Mouse (Mus musculus): ENCODE data around the gene Dach2.
"Not testable (repeated sequence)": the region's sequence is repeated elsewhere in the genome, so short reads cannot be mapped to it uniquely, and the experiment has no call there.

Gene Dach2

GRCm38 (mm10) chrX:113297404-113297803 lies at the start of gene Dach2:
Dach2 (plus strand) TSS chrX:113297510.
- DNase-seq (ENCODE audit: low spot score), result peak; percentile 34

GRCm38 (mm10) chrX:113252427-113252826 lies 44.9 kb upstream of the Dach2 start:
- DNase-seq (ENCODE audit: low spot score), result not testable (repeated sequence)

DNA sequence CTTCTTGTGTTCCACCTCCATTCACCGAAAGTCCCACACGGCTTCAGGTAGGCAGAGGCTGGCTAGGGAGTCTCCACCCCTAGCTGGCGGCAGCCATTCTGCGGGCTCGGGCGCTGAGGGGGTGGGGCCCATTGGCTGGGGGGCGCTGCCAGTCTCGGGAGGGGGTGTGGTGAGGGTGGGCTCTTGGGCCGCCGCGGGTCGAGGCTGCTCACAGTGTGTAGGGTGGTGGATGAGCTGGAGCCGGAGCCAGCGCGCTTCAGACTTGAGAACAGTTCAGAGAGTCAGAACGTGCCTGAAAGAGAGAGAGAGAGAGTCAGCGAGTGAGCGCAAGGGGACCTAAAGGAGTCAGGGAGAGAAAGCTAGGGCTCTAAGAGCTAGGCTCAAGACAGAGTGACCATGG lies 721 bp downstream of the Dach2 start:
- peak; percentile 78 for DNase-seq (ENCODE audit: low spot score)

DNA sequence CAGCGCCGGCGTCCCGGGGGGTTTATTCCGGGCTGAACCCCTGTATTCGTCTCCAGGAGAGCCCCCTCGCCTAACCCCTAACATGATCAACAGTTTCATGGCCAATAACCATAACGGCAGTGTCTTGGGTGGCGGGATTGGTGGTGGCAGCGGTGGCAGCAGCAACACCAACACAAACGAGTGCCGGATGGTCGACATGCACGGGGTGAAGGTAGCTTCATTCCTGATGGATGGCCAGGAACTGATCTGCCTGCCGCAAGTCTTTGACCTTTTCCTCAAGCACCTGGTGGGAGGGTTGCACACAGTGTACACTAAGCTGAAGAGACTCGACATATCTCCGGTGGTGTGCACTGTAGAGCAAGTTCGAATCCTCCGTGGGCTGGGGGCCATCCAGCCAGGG lies 1.2 kb downstream of the Dach2 start:
- peak; percentile 40 for DNase-seq (ENCODE audit: low spot score)

DNA sequence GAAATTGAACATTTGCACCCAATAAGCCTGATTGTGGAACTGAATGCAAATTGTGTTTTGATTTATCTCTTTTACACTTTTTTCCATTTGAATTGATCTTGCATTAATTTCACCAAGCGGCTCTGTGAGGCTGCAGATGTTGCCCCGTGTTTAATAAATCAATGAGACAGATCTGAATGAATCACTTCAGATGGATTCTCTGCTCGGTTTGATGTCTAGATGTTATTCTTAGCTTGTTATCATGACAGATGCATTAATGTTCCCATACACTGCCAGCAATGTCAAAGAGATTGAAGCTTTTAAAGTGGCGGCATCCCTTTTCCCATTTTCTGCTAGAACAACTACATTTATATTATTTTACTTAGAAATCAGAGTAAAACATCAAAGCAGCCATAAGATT lies 7.0 kb downstream of the Dach2 start:
- no peak for DNase-seq (ENCODE audit: low spot score)

DNA sequence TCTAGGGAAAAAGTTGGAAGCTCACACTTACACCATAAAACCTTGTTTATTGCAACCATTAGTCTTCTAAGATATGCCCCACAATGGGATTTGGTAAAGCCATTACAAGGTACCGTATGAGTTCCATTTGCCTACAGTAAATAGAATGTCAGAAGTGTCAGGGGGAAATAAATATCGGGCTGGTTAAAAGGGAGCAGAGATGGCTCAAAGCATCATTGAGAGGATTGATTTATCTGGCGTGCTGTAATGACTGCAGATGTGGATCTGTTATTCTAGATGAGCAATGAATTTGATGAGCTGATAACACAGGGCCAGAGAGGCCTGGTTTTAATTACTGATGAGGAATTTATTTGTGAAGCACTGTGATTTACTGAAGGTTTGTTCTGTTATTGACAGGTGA lies 40.8 kb downstream of the Dach2 start:
- DNase-seq (ENCODE audit: low spot score), result no peak

DNA sequence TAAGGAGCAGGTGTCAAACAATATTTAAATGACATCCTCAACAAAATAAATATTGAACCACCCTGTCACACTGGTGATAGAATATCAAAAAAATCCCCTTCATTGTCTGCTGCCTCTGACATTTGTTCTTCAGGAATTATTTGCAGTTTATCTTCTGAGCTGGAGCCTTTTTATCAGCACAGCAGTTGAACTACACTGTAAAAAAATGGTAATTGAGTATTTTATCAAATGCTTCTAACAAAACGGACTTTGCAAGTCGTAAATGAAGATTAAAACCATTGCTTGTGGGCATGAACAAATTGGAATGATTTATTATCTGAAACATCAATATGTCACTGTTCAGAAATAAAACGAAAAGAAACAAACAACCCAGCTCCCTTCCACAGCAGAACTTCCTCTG lies 97.1 kb downstream of the Dach2 start:
- no peak for DNase-seq (ENCODE audit: low spot score)

- no peak for DNase-seq (ENCODE audit: low spot score)
These were observed 111.4 kb downstream of the Dach2 start for GRCm38 (mm10) chrX:113408756-113409155.

DNA sequence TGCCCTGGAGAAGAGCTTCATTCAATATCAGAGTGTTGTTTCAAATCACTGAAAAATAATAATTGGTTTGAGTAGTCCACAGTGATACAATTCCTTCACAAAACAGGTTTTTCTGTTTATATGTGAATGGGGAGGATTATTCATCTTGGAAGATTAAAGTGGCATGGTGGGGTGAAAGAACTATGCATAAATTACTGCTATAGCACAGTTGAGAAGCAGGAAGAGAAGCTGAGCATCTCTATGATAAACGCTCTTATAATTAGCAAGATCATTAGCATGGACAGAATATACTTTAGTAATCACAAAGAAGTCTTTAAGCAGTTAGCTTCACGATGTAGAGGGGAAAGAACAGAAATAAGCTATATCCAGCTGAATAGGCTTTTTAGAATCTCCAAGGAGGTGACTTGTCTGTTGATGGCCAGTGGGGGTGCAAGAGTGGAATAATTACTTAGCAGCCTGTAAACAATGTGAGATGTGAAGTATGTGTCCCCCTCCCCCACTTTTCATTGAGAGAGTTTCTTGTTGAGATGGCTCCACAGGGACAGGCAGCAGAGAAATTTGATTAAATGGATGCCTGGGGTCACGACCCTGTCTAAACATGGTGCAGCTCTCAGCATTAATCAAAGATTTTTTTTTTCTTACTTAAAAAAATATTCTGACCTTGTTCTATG lies 124.3 kb downstream of the Dach2 start:
- DNase-seq (ENCODE audit: low spot score), result peak; percentile 72

DNA sequence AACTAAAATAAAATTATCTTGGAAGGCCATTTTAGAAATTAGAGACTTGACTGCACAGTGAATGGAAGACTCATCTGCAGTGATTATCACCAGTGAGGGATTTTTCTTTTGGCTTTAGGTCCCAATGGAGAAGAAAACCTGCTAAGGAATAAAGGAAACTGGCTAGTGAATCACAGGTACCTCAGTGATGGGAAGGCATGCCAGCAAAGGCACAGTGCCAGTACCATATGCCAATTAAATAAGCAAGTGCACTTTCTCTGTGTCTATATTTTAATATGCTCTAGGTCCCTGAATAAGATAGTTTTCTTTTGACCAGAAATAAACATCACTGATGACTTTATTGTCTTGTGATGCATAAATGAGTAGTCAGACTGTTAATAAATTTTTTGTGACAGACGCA lies 184.8 kb downstream of the Dach2 start:
- DNase-seq (ENCODE audit: low spot score), result no peak

DNA sequence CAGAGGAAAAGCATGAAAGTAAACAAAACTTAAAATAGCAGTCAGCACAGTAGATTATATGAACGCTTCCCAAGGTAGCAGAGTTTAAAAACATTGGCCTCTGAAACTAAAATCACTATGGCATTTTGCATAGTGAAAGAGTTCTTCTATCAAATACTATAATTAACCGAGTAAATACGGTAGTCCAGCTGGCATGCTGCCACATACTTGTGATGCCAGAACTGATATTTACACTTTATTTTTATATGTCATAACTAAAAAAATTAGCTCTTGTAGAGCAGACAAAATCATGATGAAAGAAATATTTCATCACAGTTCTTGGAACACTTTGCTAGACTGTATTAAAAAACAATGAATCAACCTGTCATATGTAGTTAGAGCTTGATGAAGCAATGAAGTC lies 247.8 kb downstream of the Dach2 start:
- no peak for DNase-seq (ENCODE audit: low spot score)

DNA sequence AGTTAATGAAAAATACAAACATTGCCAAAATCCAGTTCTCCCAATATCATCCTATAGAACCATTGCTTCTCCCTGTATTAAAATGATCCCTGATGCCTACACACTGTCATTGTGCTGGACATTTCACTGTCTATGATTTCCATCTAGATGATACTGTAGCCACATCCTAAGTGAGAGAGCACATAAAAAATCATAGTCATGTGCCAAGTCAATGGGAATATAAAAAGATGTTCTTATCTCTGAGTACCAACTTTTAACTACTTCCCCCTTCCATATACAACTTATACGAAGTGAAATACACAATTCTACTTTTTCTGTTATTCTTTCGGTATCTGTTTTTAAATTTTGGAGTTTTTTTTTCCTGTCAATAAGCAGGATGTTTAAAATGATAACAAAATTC lies 266.6 kb downstream of the Dach2 start:
- no peak for DNase-seq (ENCODE audit: low spot score)

DNA sequence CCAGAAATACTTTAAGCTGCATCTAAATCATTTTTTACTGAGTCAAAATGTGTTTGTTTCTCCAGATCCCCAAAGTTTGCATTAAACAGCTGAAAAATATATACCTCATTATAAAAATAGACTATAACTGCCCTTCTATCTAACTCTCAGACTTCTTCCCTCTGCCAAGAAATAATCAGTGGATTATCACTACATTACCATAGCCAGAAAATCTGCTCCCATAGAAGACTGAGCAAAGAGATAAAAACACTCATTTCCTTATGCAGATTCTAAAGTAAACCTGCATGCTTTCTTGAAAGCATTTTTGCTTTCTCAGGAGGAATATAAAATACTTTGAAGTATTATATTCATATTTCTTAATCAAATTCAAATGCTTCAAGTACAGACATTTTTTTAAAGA lies 368.8 kb downstream of the Dach2 start:
- DNase-seq (ENCODE audit: low spot score), result no peak

GRCm38 (mm10) chrX:113687163-113687562 lies 389.9 kb downstream of the Dach2 start:
- no peak for DNase-seq (ENCODE audit: low spot score)

GRCm38 (mm10) chrX:113712363-113712762 lies 415.1 kb downstream of the Dach2 start:
- no peak for DNase-seq (ENCODE audit: low spot score)

GRCm38 (mm10) chrX:113724124-113724523 lies 426.8 kb downstream of the Dach2 start:
- no peak for DNase-seq (ENCODE audit: low spot score)

DNA sequence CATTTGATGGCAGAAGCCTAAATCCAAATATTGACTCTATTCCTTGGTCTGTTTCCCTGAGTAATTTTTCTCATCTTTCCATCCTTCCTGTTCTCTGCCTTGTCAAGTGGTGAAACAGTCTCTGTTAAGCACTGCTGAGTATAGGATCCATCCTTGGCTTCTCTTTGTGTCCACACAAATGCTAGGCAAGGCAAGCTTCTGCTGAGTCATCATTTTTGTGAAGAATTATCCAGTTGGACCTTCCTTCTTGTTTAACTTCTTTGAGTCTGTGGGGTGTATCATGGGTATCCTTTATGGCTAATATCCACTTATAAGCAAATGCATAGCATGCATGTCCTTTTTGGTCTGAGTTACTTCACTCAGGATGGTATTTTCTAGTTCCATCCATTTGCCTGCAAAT lies 449.8 kb downstream of the Dach2 start:
- no peak for DNase-seq (ENCODE audit: low spot score)

DNA sequence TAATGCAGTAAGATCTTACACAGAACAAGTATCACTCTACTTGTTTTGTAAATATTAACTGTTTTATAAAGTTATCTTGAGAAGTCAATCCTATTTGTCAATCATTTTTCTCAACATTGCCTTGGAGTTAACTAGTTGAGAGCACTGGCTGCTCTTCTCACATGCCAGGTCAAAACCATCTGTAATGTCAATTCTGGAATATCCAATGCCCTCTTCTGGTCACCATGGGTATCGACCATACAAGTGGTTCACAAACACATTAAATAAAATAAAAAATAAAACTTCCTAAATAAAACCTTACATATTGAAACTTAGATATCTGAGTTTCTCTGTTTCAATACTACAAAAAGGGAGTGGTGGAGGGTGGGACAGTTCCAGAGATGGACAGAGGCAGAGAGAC lies 495.0 kb downstream of the Dach2 start:
- DNase-seq (ENCODE audit: low spot score), result peak; percentile 8

- DNase-seq (ENCODE audit: low spot score), result no peak
These were observed 513.1 kb downstream of the Dach2 start for GRCm38 (mm10) chrX:113810369-113810768.

GRCm38 (mm10) chrX:113826810-113827209 lies 529.5 kb downstream of the Dach2 start:
- DNase-seq (ENCODE audit: low spot score), result no peak

DNA sequence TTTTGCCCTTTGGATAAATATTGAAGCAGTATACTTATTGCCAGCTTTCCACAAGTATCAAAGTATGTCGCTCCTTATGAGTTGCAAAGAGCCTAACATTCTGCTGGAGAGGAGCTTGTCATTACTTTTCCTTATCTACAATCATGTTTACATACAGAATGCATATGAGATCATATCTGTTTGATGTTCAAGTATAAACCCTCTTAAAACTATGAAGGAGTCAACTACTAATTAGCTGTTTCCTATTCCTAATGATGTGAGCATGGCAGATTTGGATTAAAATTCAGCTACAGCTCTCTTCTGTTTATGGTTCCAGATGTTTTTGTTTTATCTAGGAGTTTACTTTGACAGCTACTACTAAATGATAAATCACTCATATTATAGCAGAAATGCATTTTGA lies 535.8 kb downstream of the Dach2 start:
- no peak for DNase-seq (ENCODE audit: low spot score)

GRCm38 (mm10) chrX:113867835-113868495 lies 570.7 kb downstream of the Dach2 start:
- no peak for DNase-seq (ENCODE audit: low spot score)

All from embryo, embryonic 10 days (tissue).